Mouse (Mus musculus) cerebellum, postnatal 4 days (tissue): ENCODE data around the gene Cdh1.

ENCODE experiments used
- DNase-seq, 2 experiments: peaks; one replicate each; pipeline ENCODE4 v3.0.0; 2022; ENCODE audit warnings: low spot score in 2 of 2, mixed read lengths in 1 of 2

The Cdh1 gene

DNA sequence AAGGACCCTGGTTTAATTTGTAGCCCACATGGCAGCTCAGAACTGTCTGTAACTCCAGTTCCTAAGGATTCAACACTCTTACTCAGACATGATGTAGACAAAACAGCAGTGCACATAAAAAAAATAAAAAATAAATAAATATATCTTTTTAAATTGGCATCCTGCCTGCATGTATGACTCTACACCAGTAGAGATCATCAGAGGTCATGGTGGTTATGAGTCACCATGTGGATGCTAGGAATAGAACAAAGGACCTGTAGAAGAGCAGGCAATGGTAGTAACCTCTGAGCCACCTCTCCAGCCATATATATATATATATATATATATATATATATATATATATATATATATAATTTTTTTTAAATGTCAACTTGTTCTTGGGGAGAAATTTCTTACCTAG lies 52.9 kb downstream of the Cdh1 start:
- no peak for DNase-seq

- DNase-seq = no peak
These were observed 69.6 kb downstream of the Cdh1 start for GRCm38 (mm10) chr8:106672786-106673185.

GRCm38 (mm10) chr8:106674318-106674717 lies 71.2 kb downstream of the Cdh1 start:
- DNase-seq = no peak

- DNase-seq = no peak
These were observed 71.7 kb downstream of the Cdh1 start for GRCm38 (mm10) chr8:106674894-106675293.

- DNase-seq = peak; percentile 80 to 93
These were observed 80.0 kb downstream of the Cdh1 start, which contains the start of gene Tango6 for GRCm38 (mm10) chr8:106682971-106683668. Tango6 (plus strand) TSS chr8:106683068.

DNA sequence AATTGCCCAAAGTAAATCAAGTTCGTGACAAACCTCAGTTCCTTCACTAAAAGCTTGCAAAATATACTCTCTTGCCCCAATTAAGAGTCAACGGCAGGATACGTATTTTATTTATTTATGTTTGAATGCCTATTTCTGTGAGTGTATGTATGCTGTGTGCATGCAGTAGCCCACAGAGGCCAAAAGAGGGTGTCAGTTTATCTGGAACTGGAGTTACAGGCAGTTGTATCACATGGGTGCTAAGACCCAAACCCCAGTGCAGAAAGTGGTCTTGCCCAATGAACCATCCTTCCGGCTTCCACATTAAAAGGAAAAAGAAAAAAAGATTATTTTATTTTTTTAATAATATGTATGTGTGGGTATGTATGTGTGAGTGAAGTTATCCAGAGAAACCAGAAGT lies 81.2 kb downstream of the Cdh1 start:
- DNase-seq = no peak

GRCm38 (mm10) chr8:106687479-106687878 lies 84.3 kb downstream of the Cdh1 start:
- DNase-seq = no peak

DNA sequence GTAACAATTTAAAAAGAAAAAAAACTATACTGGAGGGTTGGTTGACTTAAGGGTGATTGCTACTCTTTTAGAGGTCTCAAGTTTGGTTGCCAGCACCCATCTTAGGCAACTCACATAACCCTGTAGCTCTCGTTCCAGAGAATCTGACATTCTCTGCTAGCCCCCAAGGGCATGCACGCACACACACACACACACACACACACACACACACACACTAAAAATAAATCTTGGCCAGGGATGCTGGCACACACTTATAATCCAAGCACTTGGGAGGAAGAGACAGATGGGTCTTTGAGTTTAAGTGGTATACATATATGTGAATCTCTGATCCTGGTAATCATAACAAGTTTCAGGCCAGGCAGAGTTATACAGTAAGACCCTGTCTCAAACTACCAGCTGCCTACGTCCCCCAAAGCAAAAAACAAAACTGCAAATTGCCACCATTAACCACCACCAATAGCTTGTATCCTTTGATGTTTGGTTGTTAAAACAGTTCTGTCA lies 94.6 kb downstream of the Cdh1 start:
- no peak for DNase-seq

DNA sequence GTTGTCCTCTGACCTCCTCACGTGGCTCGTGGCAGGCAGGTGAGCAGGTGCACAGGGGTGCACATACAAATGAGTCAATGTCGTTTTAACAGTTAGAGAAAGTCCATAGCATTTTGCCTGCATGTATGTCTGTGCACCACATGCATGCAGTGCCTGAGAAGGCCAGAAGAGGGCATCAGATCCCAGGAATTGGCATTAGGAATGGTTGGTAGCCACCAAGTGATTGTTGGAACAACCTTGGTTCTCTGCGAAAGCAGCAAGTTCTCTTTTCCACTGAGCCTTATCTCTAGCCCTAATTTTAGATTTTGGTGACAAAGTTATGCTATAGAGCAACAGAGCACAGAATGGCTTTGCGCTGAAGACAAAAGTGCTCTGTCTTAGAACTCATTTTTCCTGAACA lies 96.4 kb downstream of the Cdh1 start:
- peak; percentile 54 to 79 for DNase-seq

DNA sequence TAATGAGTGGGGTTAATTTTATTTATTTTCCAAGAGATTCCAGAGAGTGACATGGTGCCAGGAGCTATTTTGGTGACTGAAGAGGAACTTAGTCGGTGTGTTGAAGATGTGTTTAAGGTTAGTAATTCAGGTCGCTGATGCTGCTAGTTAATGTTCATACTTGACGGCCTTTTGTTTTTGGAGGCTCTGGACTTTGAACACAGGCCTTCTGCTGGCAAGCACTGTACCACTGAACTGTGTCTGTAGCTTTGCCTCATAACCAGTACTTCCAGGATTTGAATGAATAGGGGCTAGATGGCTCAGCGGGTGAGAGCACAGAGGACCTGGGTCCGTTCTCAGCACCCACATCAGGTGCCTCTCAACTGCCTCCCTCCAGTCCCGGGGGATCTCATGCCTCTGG lies 97.0 kb downstream of the Cdh1 start:
- no peak for DNase-seq

DNA sequence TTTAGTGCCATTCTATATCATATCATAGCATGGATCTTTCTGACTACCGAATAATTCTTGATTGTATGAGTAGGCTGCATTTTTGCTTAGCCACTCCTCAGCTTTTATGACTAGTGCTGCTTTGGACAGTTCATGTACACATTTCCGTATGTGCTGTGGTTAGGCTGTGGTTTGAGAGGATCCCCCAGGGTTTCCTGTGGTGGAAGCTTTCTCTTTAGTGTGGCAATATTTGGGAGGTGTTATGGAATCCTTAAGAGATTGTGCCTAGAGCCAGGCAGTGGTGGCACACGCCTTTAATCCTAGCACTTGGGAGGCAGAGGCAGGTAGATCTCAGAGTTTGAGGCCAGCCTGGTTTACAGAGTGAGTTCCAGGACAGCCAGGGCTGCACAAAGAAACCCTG lies 98.2 kb downstream of the Cdh1 start:
- no peak for DNase-seq

- DNase-seq = no peak
These were observed 101.2 kb downstream of the Cdh1 start for GRCm38 (mm10) chr8:106704199-106704900.

GRCm38 (mm10) chr8:106704901-106705321 lies 101.8 kb downstream of the Cdh1 start:
- no peak for DNase-seq

GRCm38 (mm10) chr8:106706194-106706593 lies 103.0 kb downstream of the Cdh1 start:
- DNase-seq = no peak

DNA sequence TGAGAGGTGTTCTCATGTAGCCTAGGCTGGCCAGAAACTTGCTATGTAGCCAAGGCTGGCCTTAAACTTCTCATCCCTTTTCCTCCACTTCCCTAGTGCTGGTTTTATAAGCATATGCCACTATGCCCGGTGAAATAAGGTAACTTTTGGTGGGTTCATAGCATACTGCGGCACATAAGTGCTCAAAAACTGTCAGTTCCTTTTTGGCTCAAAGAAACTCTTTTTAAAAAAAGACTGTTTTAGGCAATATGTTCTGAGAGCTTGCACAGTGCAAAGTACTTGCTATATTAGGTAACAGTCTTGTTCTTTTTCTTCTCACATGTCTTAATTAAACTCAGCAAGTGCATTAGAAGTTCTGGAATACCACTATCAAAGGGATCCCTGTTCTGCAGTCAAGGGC lies 106.9 kb downstream of the Cdh1 start:
- DNase-seq = no peak

DNA sequence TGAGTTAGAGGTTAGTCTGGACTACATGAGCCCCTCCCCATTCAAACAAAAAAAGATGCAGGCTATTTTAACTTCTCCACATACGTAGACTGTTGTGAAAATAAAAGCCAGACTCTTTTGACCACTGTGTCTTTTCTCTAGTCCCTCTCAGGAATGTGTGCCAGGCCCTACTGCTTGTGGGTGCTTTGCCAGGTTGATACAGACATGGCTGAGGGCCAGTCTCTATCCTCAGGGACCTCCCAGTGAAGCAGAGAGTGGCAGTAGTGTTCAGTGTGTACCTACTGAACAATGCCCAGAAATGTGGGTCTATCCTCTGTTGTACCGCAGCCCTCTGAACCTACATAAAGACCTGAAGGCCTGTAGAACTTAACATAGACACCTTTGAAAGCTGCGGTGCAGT lies 109.3 kb downstream of the Cdh1 start:
- peak in 1 of 2 experiments; percentile 22 for DNase-seq

- no peak for DNase-seq
These were observed 111.1 kb downstream of the Cdh1 start for GRCm38 (mm10) chr8:106714297-106714696.

DNA sequence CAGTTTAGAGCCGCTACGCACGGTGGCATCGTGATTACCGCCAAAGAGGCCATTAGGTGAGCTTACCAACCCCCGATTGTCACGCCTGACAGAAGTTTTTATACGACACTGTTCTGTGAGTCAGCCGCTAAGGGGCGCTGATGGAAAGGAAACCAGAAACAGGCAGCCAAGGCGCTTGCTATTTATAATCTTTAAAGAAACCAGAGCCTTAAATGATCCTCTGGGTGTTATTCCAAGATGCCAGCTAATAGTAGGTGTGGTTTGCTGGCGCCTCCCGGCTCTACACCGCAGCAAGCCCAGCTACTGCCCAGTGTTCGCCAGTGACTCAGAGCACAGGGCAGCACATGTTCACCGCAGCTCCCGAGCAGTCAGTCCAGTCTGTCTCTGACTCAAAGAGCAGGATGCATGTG lies 114.9 kb downstream of the Cdh1 start:
- peak; percentile 68 to 78 for DNase-seq
